Mouse (Mus musculus) lung, postnatal 4 days (tissue): Measurements from ENCODE around the gene Arsj.

ENCODE experiments used
- DNase-seq, 2 experiments: peaks; one replicate each; pipeline ENCODE4 v3.0.0; 2021

The Arsj gene

DNA sequence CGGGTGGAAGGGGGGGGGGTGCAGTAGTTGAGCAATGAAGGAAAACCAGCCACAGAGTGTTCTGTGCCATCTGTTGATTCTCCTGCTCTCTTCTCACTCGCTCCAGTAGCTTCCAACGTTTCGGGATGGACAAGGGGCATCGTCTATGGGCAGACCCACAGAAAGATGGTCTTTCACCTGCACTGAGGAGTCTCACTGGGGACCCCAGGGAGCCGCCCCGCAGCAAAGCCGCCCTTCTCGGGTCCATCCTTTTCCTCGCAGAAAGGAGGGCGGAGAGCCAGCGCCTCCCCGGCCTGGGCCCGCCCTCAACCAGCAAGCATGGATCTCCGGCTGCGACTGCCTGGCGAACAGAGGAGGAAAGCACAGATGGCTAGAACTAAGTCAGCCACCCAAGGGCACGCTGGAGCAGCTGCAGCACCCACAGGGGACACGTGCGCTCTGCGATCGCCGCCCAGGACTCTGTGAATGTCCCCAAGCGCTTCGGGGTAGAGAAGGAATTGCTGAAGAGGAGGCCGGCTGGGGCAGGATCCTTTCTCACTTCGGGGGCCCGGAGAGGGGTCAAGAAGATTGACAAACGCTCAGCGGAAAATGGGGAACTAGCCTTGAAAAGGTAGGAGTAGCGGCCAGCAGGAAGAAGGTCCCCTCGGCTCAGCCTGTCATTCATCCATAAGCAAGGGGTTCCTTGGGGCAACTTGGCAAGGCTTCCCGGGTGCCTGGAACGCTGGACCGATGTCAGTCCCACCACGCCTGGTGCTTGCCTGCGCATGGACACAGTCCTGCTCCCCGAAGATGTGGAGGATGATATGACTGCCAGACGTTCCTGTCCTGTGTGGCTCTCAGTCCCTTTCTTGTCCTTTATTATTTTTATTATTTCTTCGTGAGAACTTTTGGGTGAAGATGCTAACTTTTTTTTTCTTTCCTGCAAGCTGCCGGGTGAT is at the start of gene Arsj:
Arsj (plus strand) TSS at position 117 of the 938 bp plus-strand sequence.
- DNase-seq = peak; percentile 46 to 66

DNA sequence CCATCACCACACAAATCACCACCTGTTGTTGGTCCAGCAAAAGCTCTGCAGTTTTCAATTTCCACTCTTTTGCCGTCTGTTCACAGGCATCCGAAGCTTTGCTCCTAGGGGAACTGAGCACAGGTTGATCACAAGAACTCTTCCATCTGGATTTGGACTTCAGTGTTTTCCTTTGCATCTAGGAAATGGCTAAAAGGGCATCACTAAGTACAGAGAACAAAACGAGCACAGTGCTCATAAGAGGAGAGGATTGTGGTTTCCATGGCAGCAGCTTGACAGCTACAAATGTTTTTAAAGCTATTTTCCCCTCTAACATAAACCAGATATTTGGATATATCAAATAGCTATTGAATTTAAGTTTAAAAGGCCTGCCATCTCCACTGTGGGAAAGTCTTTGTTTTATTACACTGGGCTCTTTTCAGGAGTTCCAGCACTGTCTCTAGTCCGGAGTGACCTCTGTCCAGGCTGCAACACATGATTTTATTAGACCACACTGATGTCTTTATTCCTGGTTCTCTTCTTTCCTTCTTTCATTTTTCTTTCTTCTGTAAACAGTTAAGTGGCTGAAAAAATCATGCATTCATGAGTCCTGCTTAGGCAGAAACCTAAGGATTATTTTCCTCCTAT is 38.5 kb upstream of the Arsj start:
- no peak for DNase-seq

DNA sequence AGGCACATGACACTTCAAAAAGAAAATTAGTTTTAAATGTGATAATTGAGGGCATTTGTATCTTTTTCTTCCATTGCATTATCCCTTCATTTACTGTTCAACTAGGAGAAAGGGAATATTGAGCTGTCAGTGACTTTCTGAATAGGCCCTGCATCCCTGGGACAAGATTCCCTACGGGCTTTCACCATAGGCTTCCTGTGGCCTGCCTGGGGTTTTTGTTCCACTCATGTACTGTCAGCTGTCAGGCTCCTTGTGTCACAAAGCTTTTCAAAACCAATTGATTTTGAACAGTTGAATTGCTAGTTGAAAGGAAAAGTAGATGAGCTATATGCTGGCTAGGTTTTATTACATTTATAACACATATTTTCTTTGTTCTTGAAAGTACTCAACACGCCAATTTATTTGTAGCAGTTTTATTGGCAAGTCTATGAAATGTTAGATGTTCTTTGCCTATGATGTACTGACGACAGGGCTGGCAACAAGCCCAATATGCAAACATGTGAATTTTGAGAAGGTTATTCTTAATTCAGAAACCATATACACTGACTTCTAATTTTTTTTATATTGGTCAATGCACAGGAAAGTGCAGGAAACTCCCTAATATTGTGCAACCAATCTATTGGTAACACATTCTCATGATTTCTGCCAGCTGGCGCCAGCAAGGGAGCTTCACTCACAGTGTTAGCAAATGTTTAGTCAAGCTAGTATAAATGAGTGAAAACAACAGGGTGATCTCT is 37.4 kb upstream of the Arsj start:
- peak in 1 of 2 experiments; percentile 25 for DNase-seq

DNA sequence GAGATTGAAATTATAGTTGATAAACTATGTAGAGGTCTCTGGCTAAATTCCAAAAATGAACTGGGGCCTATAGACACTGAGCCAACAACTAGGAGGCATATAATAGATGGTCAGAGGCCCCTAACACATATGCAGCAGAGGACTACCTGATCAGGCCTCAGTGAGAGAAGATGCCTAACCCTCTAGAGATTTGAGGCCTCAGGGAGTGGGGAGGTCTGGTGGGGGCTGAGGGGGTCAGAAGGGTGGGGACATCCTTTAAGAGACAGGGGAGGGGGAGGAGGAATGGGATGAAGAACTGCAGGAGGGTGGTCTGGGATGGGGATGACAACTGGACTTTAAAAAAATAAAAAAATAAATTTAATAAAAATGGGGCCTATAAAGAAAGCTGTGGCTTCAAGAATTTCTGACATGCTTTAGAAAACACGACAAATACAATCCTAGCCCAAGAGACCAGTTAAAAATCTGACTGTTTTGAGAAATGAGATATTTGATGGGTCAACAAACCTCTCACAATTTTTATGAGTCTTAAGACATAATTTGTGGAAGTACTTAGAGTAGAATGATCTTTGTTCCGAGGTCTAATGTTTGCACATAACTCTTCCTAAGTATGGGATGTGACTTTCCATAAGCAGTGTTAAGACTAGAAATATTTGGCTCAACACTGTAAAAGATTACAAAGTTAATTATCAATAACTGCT is 36.7 kb upstream of the Arsj start:
- no peak for DNase-seq

DNA sequence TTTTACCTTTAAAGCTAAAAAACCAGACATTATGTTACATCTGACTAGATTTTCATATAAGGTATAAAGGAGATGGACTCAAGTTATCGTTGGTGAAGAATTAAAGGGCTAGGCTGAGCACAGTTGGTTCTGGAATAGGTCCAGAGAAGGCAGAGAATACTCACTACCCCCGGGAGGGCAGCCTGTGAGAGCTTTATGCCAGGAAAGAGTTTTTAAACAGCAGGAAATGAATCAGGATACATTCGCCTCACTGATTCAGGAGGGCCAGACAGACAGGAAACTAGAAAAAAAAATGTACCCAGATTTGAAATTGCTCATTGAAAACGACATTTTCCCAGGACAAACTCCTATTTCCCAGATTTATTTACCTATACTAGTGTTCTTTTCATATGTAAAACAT is 28.2 kb upstream of the Arsj start:
- DNase-seq = no peak

DNA sequence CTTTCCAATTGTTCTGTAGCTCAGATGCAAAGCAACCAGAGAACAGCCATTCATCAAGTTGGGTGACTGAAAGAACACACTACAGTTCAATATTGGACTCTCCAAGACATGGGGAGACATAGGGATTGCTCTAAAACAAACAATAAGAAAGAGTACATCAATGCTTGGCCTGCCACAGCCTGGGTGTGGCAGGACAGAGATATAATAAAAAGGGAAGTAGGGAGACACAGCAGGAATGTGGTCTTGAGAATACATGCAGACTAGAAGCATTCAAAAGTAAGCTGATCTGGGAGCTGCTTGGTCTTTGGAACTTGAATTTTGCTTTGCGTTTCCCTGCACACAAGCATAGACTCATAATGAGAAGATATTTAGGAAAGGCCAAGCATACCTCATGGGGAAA is 18.7 kb upstream of the Arsj start:
- no peak for DNase-seq

DNA sequence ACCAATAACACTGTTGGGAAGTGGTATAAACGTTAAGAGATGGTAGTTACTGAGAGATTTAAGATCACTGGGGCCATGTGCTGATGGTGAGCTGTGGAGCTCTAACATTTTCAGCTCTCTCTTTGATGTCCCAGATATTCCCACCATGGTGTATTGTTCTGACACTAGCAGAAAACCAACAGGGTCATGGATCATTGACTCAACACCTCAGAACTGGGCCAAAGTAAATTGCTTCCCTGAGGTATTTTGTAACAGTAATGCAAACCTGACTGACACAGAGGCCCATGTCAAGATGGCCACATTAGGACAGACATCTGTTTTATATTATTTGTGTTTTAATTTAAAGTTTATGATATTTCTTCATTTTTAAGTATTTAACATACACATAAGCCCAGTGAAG is 3.7 kb upstream of the Arsj start:
- DNase-seq = no peak

DNA sequence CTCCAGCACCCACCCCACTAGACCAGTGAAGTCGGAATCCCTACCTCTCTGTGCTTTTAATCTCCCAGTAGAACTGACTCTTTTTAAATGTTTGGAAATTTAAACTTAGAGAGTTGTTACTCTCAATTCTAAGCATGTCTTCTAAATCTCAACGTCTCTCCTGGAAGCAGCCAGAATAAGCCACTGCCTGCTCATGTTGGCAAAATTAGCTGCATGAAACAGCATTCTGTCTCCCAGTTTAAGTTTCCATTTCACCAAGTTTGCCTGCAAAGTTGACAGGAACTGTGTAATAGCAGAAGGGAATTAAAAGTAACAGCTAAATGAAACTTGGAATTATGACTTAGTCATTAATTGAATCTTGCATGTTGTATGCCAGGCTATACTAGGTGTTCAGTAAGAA is 1.1 kb upstream of the Arsj start:
- no peak for DNase-seq

DNA sequence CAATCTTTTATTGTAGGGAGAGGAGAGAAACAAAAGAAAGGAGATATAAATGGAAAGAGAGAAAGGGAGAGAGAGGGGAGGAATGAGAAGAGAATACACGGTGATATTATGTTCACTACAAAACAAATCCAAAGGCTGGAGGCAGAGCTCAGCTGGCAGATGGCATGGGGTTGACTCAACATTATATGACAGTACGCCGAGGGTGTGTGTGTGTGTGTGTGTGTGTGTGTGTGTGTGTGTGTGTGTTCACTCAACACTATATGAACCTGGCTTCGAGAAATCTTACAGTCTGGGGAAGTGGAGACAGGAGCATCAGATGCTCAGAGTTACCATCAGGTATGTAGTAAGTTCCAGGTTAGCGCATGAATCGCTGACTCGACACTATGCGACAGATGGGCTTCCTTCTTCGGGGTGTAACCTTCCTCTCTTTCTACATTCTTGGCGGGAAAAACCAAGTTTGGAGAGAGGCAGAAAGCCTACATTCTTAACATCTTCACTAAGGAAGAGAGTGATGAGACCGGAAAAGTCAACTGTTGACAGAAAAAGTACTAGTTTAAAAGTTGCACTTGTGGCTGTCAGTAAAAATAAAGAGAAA is 456 bp upstream of the Arsj start:
- DNase-seq = no peak

DNA sequence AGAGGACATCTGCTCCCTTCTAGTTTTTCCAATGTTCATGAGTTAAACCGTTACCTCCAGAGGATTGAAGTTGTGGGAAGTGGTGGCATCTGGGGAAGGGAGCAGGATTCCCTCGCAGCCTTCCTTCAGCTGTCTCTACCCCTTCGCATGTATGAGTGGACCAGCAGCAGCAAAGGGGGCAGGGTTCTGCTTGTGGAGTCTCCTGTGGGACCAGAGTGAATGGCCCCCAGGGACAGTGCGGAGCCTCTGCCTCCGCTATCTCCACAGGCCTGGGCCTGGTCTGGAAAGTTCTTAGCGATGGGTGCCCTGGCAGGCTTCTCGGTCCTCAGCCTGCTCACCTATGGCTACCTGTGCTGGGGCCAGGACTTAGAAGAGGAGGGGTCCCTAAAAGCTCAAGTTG is 1.1 kb downstream of the Arsj start:
- DNase-seq = no peak

DNA sequence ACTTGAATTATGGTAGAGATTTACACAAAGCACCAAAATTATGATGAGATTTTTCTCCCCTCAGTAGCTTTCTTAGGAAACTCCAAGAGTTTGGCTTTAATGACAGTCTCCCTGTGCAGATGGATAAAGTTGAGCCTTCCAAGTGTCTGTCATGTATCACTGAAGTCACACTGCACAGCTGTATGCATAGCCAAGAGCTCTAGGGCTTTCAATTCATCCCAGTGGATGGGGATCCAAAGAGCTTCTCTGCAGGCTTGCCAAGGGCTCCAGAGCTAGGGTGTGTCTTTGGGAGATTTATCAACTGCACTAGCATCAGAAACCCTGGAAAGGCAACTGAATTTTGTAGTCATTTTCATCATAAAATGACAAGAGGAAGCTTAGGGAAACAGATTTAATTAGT is 7.1 kb downstream of the Arsj start:
- no peak for DNase-seq

DNA sequence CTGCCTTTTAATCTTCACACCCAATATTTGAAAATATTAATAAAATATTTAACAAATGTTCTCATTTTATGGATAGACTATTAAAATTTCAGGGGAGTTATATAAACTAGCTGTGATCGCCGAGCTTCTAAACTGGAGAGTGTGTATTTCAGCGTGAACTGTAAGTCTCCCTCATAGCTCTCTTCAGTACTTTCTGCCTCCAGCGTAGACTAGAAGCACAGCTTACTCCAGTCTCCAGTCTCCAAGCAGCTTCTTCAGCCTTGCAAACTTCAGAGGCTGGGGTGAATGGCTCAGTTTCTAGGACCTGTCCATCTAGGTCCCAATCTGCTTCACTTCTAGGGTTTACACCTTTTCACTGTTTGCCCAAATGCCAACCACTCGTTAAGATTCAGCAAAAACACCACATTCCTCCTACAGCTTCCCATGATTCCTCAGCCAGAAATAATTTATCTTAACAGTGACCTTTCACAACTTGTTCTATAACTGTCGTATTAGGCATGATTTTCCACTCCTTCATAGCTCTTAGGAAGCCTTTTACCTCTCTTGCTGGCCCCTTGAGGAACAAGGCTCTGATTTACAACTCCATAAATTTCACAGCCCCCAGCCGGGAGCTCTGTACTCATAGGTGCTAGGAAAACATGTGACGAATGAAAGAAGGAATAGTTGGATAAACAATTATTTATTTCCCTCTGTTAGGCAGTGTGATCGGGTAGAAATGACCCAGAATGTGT is 9.5 kb downstream of the Arsj start:
- no peak for DNase-seq

DNA sequence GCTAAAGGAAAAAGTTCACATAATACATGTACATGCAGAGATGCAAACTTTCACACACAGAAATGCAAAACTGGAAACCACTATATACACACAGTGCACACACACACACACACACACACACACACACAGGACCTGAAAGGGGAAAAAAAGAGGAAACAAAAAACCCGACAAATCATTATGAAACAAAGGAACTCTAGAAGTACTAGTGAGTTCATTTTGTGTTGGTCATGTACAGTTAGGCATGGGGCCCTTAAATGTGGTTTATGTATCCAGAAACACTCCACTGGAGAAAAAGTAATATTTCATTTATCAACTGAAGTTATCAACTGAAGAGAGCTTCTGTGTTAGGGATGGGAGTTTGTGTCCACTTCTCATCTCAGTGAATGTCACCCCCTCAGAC is 10.2 kb downstream of the Arsj start:
- DNase-seq = no peak

DNA sequence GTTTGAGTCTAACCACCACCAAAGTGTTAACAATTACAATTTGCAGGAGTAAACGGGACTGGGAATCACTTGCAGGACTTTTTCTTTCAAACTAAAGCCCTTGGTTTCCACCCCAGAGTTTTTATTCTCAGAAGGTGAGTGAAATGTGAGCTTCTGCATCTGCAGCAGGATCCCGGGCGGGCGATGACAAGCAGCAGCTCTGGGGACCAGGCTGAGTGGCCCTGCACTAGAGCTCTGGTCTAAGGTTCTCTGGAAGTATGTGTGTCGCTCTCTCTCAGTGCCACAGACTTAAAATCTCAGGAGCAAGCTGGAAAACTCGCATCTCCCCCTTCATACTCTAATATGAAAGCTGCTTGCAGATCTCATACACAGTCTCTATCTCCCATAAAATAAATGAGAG is 15.8 kb downstream of the Arsj start:
- no peak for DNase-seq

DNA sequence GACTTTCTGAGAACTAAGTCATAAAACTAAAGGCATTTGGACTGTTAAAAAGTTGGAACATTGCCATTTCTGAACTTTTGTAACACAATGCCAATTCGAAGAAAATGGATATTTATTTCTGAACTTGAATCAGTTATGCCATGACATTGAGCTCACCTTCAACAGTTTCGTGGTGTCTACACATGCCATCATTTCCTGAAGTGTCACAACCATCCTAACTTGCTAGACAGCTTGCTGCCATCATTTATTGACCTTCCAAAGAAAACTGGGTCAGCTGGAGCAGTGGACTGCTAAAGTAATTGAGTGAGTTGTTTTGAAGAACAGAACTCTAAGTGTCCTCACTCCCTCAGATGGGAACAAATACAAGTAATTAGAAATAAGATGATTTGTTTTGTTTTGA is 16.2 kb downstream of the Arsj start:
- no peak for DNase-seq

DNA sequence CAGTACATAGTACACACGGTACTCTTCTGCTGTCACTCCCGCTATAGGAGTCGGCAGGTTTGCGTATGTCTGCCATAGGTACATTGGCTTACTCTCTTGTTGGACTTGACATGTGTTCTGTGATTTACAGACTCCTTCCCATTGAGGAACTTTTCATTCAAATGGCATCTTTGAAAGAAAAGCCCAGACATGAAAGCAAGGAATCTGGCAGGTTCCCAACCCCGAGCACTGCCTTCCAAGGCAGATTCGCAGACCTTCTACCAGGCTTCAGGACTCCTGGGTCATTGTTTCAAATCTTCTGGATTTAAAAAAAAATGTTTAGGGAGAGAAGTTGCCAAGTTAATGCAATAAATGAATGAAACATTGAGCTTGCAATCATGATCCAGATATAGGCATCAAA is 19.8 kb downstream of the Arsj start:
- DNase-seq = no peak

DNA sequence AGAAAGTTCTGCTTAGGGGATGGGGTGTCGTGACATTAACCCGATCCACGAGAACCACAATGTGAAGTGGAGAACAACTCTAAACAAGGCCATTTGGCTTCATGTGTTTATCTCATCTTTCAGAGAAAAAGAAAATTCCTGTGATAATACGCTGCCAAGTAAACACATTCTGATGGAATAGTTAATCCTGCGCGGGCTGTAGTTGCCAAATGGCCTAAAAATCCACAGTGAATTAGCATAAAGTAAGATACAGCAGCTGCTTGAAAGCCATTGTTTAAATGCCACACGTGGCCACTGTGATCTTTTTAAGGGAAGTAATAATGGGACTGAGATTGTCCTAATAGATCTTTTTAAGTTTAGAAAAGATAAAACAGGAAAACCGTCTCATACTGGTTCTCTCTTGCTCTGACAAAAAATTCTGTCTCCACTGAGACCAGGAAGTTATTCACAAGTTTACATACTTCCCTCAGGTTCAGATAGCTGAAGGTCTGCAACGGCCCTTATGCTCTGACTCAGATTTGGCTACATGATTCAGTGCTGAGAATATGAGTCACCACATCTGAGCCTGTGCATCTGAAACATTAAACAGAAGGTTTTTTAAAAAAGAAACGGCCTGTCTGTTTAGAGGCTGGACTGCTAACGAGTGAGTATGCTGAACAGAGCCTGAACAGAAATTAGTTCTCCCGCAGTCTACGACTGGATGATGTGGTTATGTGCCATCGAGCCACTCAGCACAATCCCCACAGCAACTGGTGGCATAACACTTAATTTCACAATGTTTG is 21.4 kb downstream of the Arsj start:
- DNase-seq = peak in 1 of 2 experiments; percentile 5

DNA sequence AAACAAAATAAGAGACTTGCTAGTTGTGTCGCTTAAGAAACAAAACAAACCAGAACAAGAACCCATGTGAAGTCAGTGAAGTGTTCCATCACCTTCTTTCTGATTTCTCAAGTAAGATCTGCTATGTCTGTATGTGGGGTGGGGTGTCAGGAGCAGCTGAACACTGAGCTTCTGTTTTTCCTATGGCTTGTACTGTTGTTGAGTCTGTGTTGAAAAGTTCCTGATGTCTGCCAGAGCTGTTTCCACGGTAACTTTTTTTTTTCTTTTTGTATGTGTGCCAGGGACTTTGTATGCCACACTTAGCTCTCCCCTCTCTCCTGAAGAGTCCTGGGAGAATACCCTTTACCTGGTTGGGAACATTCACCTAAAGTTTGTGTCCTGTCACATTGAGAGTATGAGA is 34.0 kb downstream of the Arsj start:
- no peak for DNase-seq

DNA sequence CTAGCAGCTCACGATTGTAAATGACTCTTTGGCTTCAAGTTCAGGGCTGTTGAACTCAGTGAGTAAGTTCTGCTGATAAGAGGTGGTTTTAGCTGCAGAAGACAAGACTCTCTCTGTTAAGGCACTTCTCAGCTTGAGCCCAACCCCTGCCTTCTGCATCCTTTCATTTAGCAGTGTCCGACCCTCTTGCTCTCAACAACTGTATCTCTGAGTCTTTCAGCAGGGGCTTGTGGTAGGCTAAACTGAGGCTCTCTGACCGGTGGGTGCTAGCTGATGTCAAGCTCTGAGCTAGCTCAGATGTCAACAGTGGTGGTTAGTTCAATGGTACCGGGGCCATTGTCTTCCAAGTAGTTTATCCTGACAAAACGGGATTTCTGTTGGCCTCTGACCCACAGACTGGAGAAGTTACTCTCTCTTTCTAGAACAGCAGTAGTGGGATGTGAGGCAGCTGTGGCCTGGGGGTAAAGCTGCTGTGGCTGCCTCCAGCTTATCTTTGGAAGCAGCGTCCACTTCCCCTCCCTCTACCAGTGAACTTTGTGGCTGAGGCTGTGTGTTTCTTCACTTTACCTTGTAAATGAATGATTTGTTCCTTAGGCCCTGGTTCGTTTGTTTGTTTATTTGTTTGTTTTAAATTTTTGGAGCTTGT is 34.6 kb downstream of the Arsj start:
- DNase-seq = peak in 1 of 2 experiments; percentile 32

DNA sequence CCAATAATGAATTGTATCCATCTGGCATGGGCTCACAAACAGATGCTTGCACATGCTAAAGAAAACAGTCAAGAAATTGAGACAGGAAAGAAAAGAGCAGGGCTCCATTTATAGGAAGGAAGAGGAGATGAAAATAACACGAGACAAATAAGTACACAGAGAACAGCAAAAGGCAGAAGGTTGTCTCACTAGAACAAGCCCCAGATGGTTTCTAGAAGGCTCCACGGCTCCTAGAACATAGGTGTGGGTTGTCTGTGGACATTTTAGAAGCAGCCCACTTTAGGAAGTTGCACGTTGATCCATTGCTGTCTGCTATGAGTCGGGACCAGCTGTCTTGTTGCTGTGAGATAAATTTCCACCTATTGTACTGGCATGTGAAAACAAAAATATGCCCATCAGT is 37.2 kb downstream of the Arsj start:
- DNase-seq = no peak

DNA sequence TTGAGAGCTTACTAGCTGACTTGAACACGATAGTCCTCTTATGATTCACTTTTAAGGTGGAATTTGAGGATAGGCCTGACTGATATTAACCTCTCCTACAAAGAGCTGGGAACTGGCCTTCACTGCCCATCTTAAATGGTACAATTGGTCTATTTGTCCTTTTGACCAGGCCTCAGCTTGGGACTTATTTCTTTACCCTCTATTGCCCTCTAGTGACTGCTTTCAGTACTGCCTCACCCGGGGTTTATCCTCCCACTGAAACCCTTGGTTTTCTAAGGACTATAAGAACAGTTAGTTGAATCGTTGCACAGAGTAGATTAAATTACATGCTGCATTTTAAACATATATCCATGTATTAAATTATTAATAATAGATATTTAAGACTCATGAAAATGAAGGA is 39.4 kb downstream of the Arsj start:
- DNase-seq = peak in 1 of 2 experiments; percentile 75
